Mouse (Mus musculus): Measurements from ENCODE around the gene Vps54. TPM values are rescaled to one million over a fixed set of nuclear protein-coding genes. Genes with fewer than 3 reads are reported as not detected.
"Not testable (repeated sequence)": the region's sequence is repeated elsewhere in the genome, so short reads cannot be mapped to it uniquely, and the experiment has no call there.

Gene Vps54
- polyA plus RNA-seq, 1 experiment = 0.05 TPM

- Histone ChIP-seq H3K36me3 (ENCODE audit: control insufficient read depth) (peaks cover 36% of the 10 kb centered on the region), H3K9me3 (ENCODE audit: control insufficient read depth, low read length) (no peaks in the 10 kb centered on the region), H3K4me1 (ENCODE audit: control insufficient read depth) (peaks cover 2% of the 10 kb centered on the region), H3K4me3 (replicated peaks) (no peak overlapping the region), H3K27me3 (ENCODE audit: control insufficient read depth) (no peaks in the 10 kb centered on the region)
- no peak for TF ChIP-seq TAL1 (IDR thresholded peaks at IDR 0.05; ENCODE audit: low read length)
- no peak for TF ChIP-seq GATA1 (IDR thresholded peaks at IDR 0.05; ENCODE audit: low read length)
Observed at GRCm38 (mm10) chr11:21265423-21265822, 26.3 kb downstream of the Vps54 start.

- Histone ChIP-seq H3K4me3 (replicated peaks) (no peak overlapping the region), H3K27me3 (ENCODE audit: control insufficient read depth) (no peaks in the 10 kb centered on the region), H3K9me3 (ENCODE audit: control insufficient read depth, low read length) (no peaks in the 10 kb centered on the region), H3K36me3 (ENCODE audit: control insufficient read depth) (peaks cover 42% of the 10 kb centered on the region), H3K4me1 (ENCODE audit: control insufficient read depth) (no peaks in the 10 kb centered on the region)
- TF ChIP-seq TAL1 (IDR thresholded peaks at IDR 0.05; ENCODE audit: low read length) (no peak), GATA1 (IDR thresholded peaks at IDR 0.05; ENCODE audit: low read length) (no peak)
Observed at GRCm38 (mm10) chr11:21276151-21276550, 37.1 kb downstream of the Vps54 start.

DNA sequence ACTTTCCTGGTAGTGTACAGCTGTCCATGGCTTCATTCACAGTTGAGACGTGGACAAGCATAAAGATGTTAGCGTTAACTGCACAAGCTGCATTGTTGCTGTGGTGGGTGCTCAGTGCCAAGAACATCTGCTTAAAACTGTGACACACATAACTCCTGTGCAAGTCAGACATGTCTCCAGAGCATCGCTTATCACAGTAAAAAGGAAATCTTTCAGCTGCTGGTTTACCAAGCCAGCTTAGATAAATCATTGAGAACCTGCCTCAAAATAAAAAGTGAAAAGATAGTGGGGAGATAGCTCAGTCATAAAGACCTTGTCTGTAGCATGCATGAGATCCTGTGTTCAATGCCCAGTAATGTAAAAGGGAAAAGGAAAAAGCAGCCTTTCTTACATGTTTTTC, 47.3 kb downstream of the Vps54 start:
- no peaks in the 10 kb centered on the region for H3K9me3 ChIP-seq (ENCODE audit: control insufficient read depth, low read length)
- no peaks in the 10 kb centered on the region for H3K27me3 ChIP-seq (ENCODE audit: control insufficient read depth)
- TF ChIP-seq GATA1 (IDR thresholded peaks at IDR 0.05; ENCODE audit: low read length) (no peak), TAL1 (IDR thresholded peaks at IDR 0.05; ENCODE audit: low read length) (no peak)
- peaks cover 2% of the 10 kb centered on the region; the same call in 1 of the 2 replicates for H3K4me1 ChIP-seq (ENCODE audit: control insufficient read depth)
- H3K4me3 ChIP-seq (replicated peaks) = no peak overlapping the region
- peaks cover 7% of the 10 kb centered on the region for H3K36me3 ChIP-seq (ENCODE audit: control insufficient read depth)

DNA sequence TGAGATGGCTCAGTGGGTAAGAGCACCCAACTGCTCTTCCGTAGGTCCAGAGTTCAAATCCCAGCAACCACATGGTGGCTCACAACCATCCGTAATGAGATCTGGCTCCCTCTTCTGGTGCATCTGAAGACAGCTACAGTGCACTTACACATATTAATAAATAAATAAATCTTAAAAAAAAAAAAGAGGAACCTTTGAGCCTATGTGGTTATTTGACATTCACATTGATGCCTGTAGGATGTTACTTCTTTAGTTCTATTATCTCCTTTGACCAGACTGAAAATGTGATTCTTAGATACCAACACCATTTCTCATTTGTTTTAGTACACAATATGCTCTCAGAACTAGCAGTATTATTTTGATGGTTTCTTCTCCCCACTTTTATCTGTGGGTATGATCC, 49.1 kb downstream of the Vps54 start:
- not testable (repeated sequence) for H3K4me1 ChIP-seq (ENCODE audit: control insufficient read depth); H3K9me3 ChIP-seq (ENCODE audit: control insufficient read depth, low read length); H3K27me3 ChIP-seq (ENCODE audit: control insufficient read depth); H3K4me3 ChIP-seq (replicated peaks)
- H3K36me3 ChIP-seq (ENCODE audit: control insufficient read depth) = peaks cover 11% of the 10 kb centered on the region

DNA sequence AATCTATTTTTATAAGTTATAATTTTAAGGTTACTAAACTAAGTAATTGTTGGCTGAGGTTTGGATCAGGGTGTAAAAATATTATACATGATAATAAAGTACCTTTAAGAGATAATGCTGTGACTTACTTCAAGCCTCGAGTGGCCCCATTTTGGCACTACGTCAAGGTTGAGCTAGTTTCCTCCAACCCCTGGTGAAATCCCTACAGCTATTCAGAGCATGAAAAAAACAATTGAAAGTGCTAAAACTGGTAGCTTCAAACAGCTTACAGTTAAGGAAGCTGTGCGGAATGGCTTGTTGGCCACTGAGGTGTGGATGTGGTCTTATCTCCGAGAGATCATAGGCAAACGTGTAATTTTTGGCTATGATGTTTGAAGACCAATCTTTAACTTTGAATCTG, 56.4 kb downstream of the Vps54 start:
- H3K9me3 ChIP-seq (ENCODE audit: control insufficient read depth, low read length) = no peaks in the 10 kb centered on the region
- H3K4me1 ChIP-seq (ENCODE audit: control insufficient read depth) = peaks cover 7% of the 10 kb centered on the region
- no peaks in the 10 kb centered on the region for H3K27me3 ChIP-seq (ENCODE audit: control insufficient read depth)
- peaks cover 37% of the 10 kb centered on the region for H3K36me3 ChIP-seq (ENCODE audit: control insufficient read depth)
- H3K4me3 ChIP-seq (replicated peaks) = no peak overlapping the region
- TF ChIP-seq TAL1 (IDR thresholded peaks at IDR 0.05; ENCODE audit: low read length) = no peak
- TF ChIP-seq GATA1 (IDR thresholded peaks at IDR 0.05; ENCODE audit: low read length) = no peak

GRCm38 (mm10) chr11:21303619-21304018, 64.5 kb downstream of the Vps54 start:
- H3K36me3 ChIP-seq (ENCODE audit: control insufficient read depth) = peaks cover 66% of the 10 kb centered on the region
- TF ChIP-seq TAL1 (IDR thresholded peaks at IDR 0.05; ENCODE audit: low read length) (no peak), GATA1 (IDR thresholded peaks at IDR 0.05; ENCODE audit: low read length) (no peak)
- no peaks in the 10 kb centered on the region for H3K9me3 ChIP-seq (ENCODE audit: control insufficient read depth, low read length)
- no peaks in the 10 kb centered on the region for H3K4me1 ChIP-seq (ENCODE audit: control insufficient read depth)
- H3K27me3 ChIP-seq (ENCODE audit: control insufficient read depth) = no peaks in the 10 kb centered on the region
- H3K4me3 ChIP-seq (replicated peaks) = no peak overlapping the region

GRCm38 (mm10) chr11:21307078-21307668, 68.1 kb downstream of the Vps54 start:
- no peaks in the 10 kb centered on the region for H3K9me3 ChIP-seq (ENCODE audit: control insufficient read depth, low read length)
- H3K4me1 ChIP-seq (ENCODE audit: control insufficient read depth) = no peaks in the 10 kb centered on the region
- peaks cover 55% of the 10 kb centered on the region for H3K36me3 ChIP-seq (ENCODE audit: control insufficient read depth)
- H3K27me3 ChIP-seq (ENCODE audit: control insufficient read depth) = no peaks in the 10 kb centered on the region
- H3K4me3 ChIP-seq (replicated peaks) = no peak overlapping the region
- TF ChIP-seq TAL1 (IDR thresholded peaks at IDR 0.05; ENCODE audit: low read length) (no peak), GATA1 (IDR thresholded peaks at IDR 0.05; ENCODE audit: low read length) (no peak)

- no peaks in the 10 kb centered on the region for H3K9me3 ChIP-seq (ENCODE audit: control insufficient read depth, low read length)
- H3K36me3 ChIP-seq (ENCODE audit: control insufficient read depth) = peaks cover 60% of the 10 kb centered on the region
- no peaks in the 10 kb centered on the region for H3K27me3 ChIP-seq (ENCODE audit: control insufficient read depth)
- H3K4me1 ChIP-seq (ENCODE audit: control insufficient read depth) = no peaks in the 10 kb centered on the region; the same call in 1 of the 2 replicates
- no peak overlapping the region for H3K4me3 ChIP-seq (replicated peaks)
- TF ChIP-seq GATA1 (IDR thresholded peaks at IDR 0.05; ENCODE audit: low read length) = no peak
- TF ChIP-seq TAL1 (IDR thresholded peaks at IDR 0.05; ENCODE audit: low read length) = no peak
Observed at GRCm38 (mm10) chr11:21308119-21308518, 69.0 kb downstream of the Vps54 start.

DNA sequence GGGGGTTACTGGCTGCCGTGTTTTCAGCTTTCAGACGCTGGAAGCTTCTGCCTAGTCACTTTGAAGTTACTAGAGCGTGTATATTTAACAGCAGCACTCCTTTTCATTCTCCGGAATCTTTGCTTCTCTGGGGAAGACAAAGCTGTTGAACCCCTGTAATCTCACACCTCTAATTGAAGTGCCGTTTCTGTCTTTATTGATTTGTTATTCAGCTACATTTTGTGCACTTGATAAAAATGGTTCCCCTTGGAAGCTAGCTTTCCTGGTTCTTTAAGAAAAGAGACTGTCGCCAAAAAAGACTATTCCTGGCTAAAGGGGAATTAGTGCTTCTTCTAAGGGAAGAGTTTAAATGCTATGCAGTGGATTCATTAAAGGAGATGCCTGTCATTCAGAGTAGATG, 70.4 kb downstream of the Vps54 start:
- no peak for TF ChIP-seq TAL1 (IDR thresholded peaks at IDR 0.05; ENCODE audit: low read length)

More for the DNA sequence above, 70.4 kb downstream of the Vps54 start:
- H3K27me3 ChIP-seq (ENCODE audit: control insufficient read depth) = no peaks in the 10 kb centered on the region
- peaks cover 10% of the 10 kb centered on the region for H3K4me1 ChIP-seq (ENCODE audit: control insufficient read depth)
- H3K4me3 ChIP-seq (replicated peaks) = no peak overlapping the region
- H3K36me3 ChIP-seq (ENCODE audit: control insufficient read depth) = peaks cover 63% of the 10 kb centered on the region
- H3K9me3 ChIP-seq (ENCODE audit: control insufficient read depth, low read length) = no peaks in the 10 kb centered on the region

Data from erythroblast, embryonic 14.5 days (primary cell).